Mouse (Mus musculus) hindbrain, embryonic 15.5 days (tissue): ENCODE results near the gene Pcsk2. TPM values are rescaled to one million over a fixed set of nuclear protein-coding genes. Genes with fewer than 3 reads are reported as not detected.

Experiments used
- ATAC-seq: fragments of 200-750 bp; cut with Nextera tagmentation; 2 replicates; pipeline ENCODE4 v1.8.0; 2017; ENCODE audit warnings: low read depth, moderate number of reproducible peaks, moderate TSS enrichment; ENCODE audit not compliant: low FRiP score
- H3K27ac ChIP-seq: fragments of 300-500 bp; sonication (generic); replicated peaks from 2 replicates; pipeline ENCODE4 v1.5.1; 2015; ENCODE audit warnings: mild to moderate bottlenecking, inconsistent platforms
- H3K27me3 ChIP-seq: fragments of 300-500 bp; sonication (generic); 2 replicates; pipeline ENCODE4 v1.6.1; 2015; ENCODE audit warnings: control low read depth, inconsistent platforms
- H3K36me3 ChIP-seq: fragments of 300-500 bp; sonication (generic); 2 replicates; pipeline ENCODE4 v1.6.1; 2015; ENCODE audit warnings: control low read depth, inconsistent platforms
- H3K4me1 ChIP-seq: fragments of 300-500 bp; sonication (generic); replicated peaks from 2 replicates; pipeline ENCODE4 v1.6.1; 2015; ENCODE audit warnings: control low read depth, inconsistent platforms
- H3K4me2 ChIP-seq: fragments of 300-500 bp; sonication (generic); 2 replicates; pipeline ENCODE4 v1.6.1; 2015; ENCODE audit warnings: moderate library complexity, mild to moderate bottlenecking, inconsistent platforms
- H3K4me3 ChIP-seq: fragments of 300-500 bp; sonication (generic); 2 replicates; pipeline ENCODE4 v1.5.1; 2015; ENCODE audit warnings: mild to moderate bottlenecking, inconsistent platforms
- H3K9ac ChIP-seq: fragments of 300-500 bp; sonication (generic); 2 replicates; pipeline ENCODE4 v1.6.1; 2015; ENCODE audit warnings: inconsistent platforms
- H3K9me3 ChIP-seq: fragments of 300-500 bp; sonication (generic); 2 replicates; pipeline ENCODE4 v1.6.1; 2016; ENCODE audit warnings: control low read depth, inconsistent platforms
- WGBS: fragments of 180-500 bp; shearing (Covaris S2); methylation state at CpG from one replicate; pipeline ENCODE4 v1.1.7; 2015; 5-methylcytosine and 5-hydroxymethylcytosine counted together
- polyA plus RNA-seq: library from polyadenylated mRNA; unstranded; fragments of >200 nt; fragmentation: Nextera tagmentation; extraction: Ambion mirVana; gene quantifications from 2 replicates; pipeline ENCODE4 v1.2.1, GENCODE M21; 2015

Gene Pcsk2
- polyA plus RNA-seq, 1 experiment from 2014 or later = 22.4 TPM

DNA sequence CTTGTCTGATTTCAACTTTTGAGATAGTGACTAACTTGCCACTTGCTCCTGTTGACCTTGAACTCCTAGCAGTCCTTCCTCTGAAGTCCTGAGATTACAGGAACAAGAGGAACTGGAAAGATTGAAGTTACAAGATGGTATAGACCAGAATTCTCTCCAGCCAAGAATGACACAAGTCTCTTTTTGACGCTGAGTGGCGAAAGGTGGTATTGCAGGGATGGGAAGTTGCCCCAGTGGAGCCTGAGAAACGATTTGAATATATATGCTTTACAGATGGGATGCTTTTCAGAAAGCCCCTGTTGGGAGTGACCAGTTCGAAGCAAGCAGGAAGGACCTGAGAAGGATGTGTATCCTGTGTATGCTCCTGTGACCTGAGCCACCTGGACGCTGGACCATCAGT is 262.8 kb downstream of the Pcsk2 start:
- H3K9ac ChIP-seq = no peak overlapping the region
- no peaks in the 10 kb centered on the region for H3K9me3 ChIP-seq
- no peaks in the 10 kb centered on the region; the same call in 1 of the 2 replicates for H3K4me1 ChIP-seq
- 72% methylated on average over 5 of the region's 5 CpGs for WGBS
- H3K4me3 ChIP-seq = no peak overlapping the region
- no peak for ATAC-seq
- H3K27me3 ChIP-seq = no peaks in the 10 kb centered on the region
- no peak overlapping the region for H3K27ac ChIP-seq
- H3K36me3 ChIP-seq = no peaks in the 10 kb centered on the region
- H3K4me2 ChIP-seq = no peak overlapping the region

DNA sequence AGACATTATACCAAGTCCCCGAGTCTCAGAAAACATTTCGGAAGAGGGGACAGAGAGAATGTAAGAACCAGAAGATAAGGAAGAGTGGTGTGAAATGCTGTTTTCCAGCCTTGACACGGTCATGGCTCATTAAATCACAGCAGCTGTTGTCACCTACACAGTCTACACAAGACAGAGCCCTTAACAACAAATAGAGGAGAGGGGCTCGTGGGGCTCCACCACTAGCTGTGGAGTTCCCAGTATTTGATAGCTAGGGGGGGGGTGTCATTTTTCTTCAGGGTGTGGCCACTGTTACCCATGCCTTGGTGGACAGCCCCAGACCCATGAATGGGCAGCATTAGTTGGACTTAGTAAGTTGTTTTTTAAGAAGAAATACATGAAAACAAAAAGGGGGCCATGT is 266.3 kb downstream of the Pcsk2 start:
- H3K4me2 ChIP-seq = no peak overlapping the region
- H3K9me3 ChIP-seq = no peaks in the 10 kb centered on the region
- no peaks in the 10 kb centered on the region for H3K4me1 ChIP-seq
- no peak overlapping the region for H3K4me3 ChIP-seq
- 59% methylated on average over 4 of the region's 4 CpGs for WGBS
- ATAC-seq = no peak
- H3K36me3 ChIP-seq = no peaks in the 10 kb centered on the region
- H3K9ac ChIP-seq = no peak overlapping the region
- no peak overlapping the region for H3K27ac ChIP-seq
- no peaks in the 10 kb centered on the region for H3K27me3 ChIP-seq

DNA sequence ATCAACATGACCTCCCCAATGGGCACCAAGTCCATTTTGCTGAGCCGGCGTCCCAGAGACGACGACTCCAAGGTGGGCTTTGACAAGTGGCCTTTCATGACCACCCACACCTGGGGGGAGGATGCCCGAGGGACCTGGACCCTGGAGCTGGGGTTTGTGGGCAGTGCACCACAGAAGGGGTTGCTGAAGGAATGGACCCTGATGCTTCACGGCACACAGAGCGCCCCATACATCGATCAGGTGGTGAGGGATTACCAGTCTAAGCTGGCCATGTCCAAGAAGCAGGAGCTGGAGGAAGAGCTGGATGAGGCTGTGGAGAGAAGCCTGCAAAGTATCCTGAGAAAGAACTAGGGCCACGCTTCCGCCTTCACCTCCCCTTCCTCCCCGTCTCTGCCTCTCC is 267.5 kb downstream of the Pcsk2 start:
- Histone ChIP-seq H3K27me3 (no peaks in the 10 kb centered on the region), H3K4me3 (no peak overlapping the region), H3K4me2 (no peak overlapping the region), H3K4me1 (no peaks in the 10 kb centered on the region), H3K27ac (no peak overlapping the region), H3K36me3 (no peaks in the 10 kb centered on the region), H3K9ac (no peak overlapping the region), H3K9me3 (no peaks in the 10 kb centered on the region)
- no peak for ATAC-seq
- 93% methylated on average over 11 of the region's 11 CpGs for WGBS

DNA sequence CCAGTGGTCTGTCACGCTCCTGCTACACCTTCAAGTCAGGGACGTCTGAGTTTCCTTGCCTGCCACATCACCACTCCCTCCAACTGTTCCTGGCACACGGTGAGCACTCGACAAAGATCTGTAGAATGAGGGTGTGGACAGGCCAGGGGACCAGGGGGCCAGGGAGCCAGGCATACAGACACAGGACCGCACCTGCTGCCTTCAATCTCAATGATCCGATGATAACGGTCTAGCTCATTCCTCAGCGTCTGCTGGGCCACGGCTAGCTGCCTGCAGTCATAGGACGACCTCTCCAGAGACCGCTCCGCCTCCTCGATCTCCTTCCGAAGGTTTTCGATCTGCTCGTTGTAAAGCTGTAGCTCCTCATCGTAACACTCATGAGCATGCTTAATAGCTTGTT is 285.7 kb downstream of the Pcsk2 start:
- 73% methylated on average over 17 of the region's 17 CpGs for WGBS
- Histone ChIP-seq H3K36me3 (no peaks in the 10 kb centered on the region), H3K4me3 (no peak overlapping the region), H3K4me2 (no peak overlapping the region), H3K27ac (no peak overlapping the region), H3K4me1 (no peaks in the 10 kb centered on the region), H3K9ac (no peak overlapping the region), H3K9me3 (no peaks in the 10 kb centered on the region), H3K27me3 (no peaks in the 10 kb centered on the region)
- ATAC-seq = no peak

DNA sequence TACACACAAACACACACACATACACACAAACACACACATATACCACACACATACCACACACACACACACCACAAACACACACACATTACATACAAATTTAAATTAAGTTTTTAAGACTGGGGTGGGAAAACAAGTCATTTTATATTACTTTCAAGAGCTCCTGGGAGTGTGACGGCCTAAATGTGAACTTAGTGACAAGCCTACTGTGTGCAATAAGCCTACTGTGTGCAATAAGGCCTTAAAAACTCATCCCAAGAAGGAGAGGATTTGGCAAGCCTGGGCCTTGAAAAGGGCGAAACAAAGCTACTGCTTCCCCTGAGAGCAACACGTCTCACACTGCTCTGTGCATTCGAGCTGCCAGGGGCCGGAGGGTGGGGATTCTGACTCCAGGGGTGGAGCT is 286.8 kb downstream of the Pcsk2 start:
- no peak for ATAC-seq
- no peak overlapping the region for H3K4me2 ChIP-seq
- WGBS = 74% methylated on average over 5 of the region's 5 CpGs

DNA sequence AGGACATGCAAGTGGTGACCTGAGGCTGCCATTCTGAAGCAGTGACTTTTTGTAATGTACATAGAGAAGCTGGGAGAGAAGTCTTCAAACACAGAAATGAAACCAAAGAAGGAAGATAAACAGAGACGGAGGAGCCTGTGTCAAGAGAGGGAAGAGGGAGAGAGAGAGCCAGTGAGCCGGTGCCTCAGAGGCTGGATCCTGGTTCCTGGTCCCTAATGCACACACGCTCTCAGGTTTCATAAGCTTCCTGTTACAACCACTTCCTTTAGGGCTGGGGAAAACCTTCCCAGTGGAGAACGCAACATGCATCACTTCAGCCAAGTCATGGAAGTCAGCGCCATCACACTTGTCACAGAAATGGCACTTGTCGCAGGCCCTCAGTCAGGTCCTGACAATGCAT is 288.1 kb downstream of the Pcsk2 start:
- H3K4me2 ChIP-seq = no peak overlapping the region
- no peak overlapping the region for H3K9ac ChIP-seq
- ATAC-seq = no peak
- H3K36me3 ChIP-seq = no peaks in the 10 kb centered on the region
- no peaks in the 10 kb centered on the region for H3K9me3 ChIP-seq
- no peak overlapping the region for H3K27ac ChIP-seq
- H3K4me3 ChIP-seq = no peak overlapping the region
- H3K4me1 ChIP-seq = peaks cover 4% of the 10 kb centered on the region
- no peaks in the 10 kb centered on the region for H3K27me3 ChIP-seq
- WGBS = 82% methylated on average over 6 of the region's 6 CpGs

More for the DNA sequence above, 286.8 kb downstream of the Pcsk2 start:
- Histone ChIP-seq H3K4me1 (peaks cover 4% of the 10 kb centered on the region), H3K27me3 (no peaks in the 10 kb centered on the region), H3K4me3 (no peak overlapping the region), H3K36me3 (no peaks in the 10 kb centered on the region), H3K9me3 (no peaks in the 10 kb centered on the region), H3K9ac (no peak overlapping the region), H3K27ac (no peak overlapping the region)

DNA sequence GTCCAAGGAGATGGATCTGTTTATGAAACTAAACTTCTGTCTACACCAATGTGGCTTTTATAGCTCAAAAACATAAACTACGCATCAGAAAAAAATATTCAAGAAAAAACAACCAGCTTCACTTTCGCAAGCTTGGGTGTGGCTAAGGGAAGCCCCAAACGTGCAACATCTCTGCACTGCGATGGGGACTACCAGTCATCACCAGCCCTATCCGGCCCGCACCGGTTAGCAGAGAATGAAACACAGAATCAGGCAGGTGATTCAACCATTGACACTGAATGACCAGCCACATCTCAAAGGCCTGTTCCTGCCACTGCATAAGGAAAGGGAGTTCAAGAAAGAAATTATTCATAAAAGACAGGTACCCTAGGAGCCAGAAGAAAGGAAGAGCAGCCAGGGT is 289.9 kb downstream of the Pcsk2 start:
- Histone ChIP-seq H3K9ac (no peak overlapping the region), H3K36me3 (no peaks in the 10 kb centered on the region), H3K4me1 (peaks cover 4% of the 10 kb centered on the region), H3K9me3 (no peaks in the 10 kb centered on the region), H3K27ac (no peak overlapping the region), H3K27me3 (no peaks in the 10 kb centered on the region), H3K4me3 (no peak overlapping the region), H3K4me2 (no peak overlapping the region)
- 87% methylated on average over 7 of the region's 7 CpGs for WGBS
- no peak for ATAC-seq

DNA sequence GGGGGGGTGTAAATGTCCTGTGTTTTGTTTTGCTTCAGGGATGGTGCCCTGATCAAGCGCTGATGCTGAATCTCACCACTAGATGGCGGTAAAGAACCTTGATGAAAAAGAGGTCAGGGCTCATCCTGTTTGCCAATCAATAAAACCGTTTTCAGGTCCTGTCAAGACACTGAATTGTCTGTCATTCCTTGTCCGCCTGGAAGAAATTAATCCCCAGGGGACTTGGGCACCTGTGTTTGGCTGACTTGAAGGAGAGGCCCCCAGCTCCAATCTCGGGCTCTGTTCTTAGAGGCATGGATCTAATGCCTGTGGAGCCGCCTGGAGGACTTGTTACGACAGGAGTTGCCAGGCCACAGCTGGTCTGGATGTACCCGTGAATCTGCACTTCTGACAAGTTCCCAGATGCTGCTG is 291.3 kb downstream of the Pcsk2 start:
- peak overlapping the region; percentile 29 for H3K4me3 ChIP-seq
- peak overlapping the region; percentile 59 for H3K4me2 ChIP-seq
- WGBS = 2% methylated on average over 8 of the region's 8 CpGs
- no peaks in the 10 kb centered on the region for H3K9me3 ChIP-seq
- 0 out of 2 replicates have a peak overlapping the region, but pooled peaks have one; percentile 6 for H3K9ac ChIP-seq
- H3K4me1 ChIP-seq = peaks cover 4% of the 10 kb centered on the region
- H3K27ac ChIP-seq = no peak overlapping the region
- H3K27me3 ChIP-seq = no peaks in the 10 kb centered on the region
- no peaks in the 10 kb centered on the region for H3K36me3 ChIP-seq
- peak; percentile 72 for ATAC-seq

DNA sequence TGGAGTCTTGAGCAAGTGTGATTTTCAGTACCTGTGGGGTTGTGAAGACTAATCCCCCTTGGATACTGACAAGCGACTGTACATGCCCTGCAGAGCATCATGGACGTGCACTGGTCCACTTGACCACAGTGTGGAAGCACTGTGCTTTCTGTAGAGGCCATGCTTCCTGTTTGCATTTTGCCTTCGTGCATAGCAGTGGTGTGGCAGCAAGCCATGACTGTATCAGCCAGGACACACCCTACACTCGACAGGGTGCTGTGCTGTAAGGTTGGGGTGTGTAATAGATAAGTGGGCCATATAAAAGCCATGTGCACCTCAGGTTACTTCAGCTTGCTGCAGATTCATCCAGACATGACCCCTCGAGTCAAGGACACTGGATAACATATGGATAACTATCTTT is 292.7 kb downstream of the Pcsk2 start:
- WGBS = 73% methylated on average over 5 of the region's 5 CpGs
- no peak for ATAC-seq
- Histone ChIP-seq H3K4me2 (no peak overlapping the region), H3K4me3 (no peak overlapping the region), H3K9me3 (no peaks in the 10 kb centered on the region), H3K27me3 (no peaks in the 10 kb centered on the region), H3K27ac (no peak overlapping the region), H3K36me3 (no peaks in the 10 kb centered on the region), H3K9ac (no peak overlapping the region), H3K4me1 (peaks cover 4% of the 10 kb centered on the region)

DNA sequence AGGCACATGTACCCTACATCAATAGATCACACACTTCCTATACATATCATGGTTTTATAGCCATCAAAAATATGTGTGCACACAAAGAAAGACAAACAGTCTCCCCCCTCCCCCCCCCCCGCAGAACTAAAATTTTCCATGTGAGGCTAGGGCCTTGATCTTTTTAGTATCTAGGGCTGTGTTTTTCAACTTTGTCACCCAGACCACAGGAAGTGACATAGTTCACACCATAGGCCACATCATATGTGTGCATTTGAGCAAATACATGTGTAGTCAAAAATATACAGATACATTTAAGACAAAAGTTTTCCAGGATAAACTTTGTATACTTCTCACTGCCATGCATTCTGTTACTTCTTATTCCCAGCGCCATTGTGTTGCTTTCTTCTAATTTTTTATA is 293.5 kb downstream of the Pcsk2 start:
- WGBS = 94% methylated on average over 2 of the region's 2 CpGs
- Histone ChIP-seq H3K4me2 (no peak overlapping the region), H3K9me3 (no peaks in the 10 kb centered on the region), H3K9ac (no peak overlapping the region), H3K27ac (no peak overlapping the region), H3K27me3 (no peaks in the 10 kb centered on the region), H3K4me1 (peaks cover 4% of the 10 kb centered on the region), H3K36me3 (no peaks in the 10 kb centered on the region), H3K4me3 (no peak overlapping the region)
- ATAC-seq = no peak

DNA sequence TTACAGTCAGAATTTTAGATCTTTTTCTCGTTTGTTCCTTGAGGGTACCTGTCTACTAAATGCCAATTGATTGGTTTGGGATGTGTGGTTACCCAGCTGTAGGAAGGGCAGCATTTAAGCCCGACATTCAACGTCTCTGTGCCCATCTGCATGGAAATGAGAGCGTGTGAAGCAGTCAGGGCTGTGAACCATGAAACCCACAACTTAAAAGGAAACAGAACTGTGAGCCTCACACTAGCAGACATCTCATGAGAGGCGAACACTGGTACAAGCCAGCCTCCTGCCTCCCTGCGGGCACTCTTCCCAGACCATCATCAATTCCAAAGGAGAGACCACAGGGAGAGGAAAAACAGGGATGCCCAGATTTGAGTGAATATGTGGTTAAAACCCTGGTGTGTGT is 294.9 kb downstream of the Pcsk2 start:
- Histone ChIP-seq H3K27ac (no peak overlapping the region), H3K4me1 (peaks cover 4% of the 10 kb centered on the region), H3K9me3 (no peaks in the 10 kb centered on the region), H3K27me3 (no peaks in the 10 kb centered on the region), H3K9ac (no peak overlapping the region), H3K4me2 (no peak overlapping the region), H3K36me3 (no peaks in the 10 kb centered on the region), H3K4me3 (no peak overlapping the region)
- ATAC-seq = no peak
- WGBS = 74% methylated on average over 6 of the region's 6 CpGs

DNA sequence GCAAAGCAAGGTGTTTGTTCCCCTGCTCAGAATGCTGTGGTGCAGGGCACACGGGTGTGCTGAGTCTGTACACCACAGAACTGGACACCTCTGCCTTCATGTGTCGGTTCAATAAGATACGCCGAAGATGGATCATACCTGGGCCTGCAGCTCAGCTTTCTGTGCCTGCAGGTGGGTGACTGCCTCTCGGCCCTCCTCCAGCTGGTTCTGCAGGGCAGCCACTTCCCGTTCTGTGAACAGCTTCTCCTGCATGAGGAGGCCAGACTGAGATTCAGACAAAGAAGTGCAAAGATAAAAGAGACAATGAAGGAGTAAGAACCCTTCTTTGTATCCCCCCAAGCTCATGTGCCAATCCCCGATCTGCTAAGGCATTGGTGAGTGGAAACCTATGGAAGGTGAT is 295.6 kb downstream of the Pcsk2 start:
- Histone ChIP-seq H3K36me3 (no peaks in the 10 kb centered on the region), H3K4me2 (no peak overlapping the region), H3K4me1 (peaks cover 4% of the 10 kb centered on the region), H3K9ac (no peak overlapping the region), H3K9me3 (no peaks in the 10 kb centered on the region), H3K27me3 (no peaks in the 10 kb centered on the region), H3K4me3 (no peak overlapping the region), H3K27ac (no peak overlapping the region)
- ATAC-seq = no peak
- 75% methylated on average over 7 of the region's 7 CpGs for WGBS

DNA sequence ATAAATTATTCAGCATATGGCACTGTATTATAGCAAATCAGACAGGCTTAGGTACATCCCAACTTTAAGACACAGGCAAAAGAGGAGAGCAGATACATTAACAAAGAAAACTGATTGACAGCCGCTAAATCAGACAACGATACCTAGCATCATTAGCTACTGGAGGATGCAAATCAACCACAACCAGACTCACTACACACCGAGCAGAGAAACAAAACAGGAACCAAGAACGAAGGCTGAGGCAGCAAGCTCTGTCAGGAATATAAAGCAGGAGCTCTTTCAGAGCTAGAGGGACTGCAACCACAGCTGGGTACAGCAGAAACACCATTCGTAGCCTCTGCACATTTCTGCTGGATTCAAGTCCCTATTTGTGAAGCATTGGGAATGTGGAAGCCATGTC is 298.8 kb downstream of the Pcsk2 start:
- Histone ChIP-seq H3K9ac (no peak overlapping the region), H3K36me3 (no peaks in the 10 kb centered on the region), H3K4me3 (no peak overlapping the region), H3K27me3 (no peaks in the 10 kb centered on the region), H3K9me3 (no peaks in the 10 kb centered on the region), H3K4me2 (no peak overlapping the region), H3K4me1 (no peaks in the 10 kb centered on the region; the same call in 1 of the 2 replicates), H3K27ac (no peak overlapping the region)
- no peak for ATAC-seq
- 74% methylated on average over 5 of the region's 5 CpGs for WGBS
